ENCODE assay signal across 27 mouse cellular contexts in the genomic region with DNA sequence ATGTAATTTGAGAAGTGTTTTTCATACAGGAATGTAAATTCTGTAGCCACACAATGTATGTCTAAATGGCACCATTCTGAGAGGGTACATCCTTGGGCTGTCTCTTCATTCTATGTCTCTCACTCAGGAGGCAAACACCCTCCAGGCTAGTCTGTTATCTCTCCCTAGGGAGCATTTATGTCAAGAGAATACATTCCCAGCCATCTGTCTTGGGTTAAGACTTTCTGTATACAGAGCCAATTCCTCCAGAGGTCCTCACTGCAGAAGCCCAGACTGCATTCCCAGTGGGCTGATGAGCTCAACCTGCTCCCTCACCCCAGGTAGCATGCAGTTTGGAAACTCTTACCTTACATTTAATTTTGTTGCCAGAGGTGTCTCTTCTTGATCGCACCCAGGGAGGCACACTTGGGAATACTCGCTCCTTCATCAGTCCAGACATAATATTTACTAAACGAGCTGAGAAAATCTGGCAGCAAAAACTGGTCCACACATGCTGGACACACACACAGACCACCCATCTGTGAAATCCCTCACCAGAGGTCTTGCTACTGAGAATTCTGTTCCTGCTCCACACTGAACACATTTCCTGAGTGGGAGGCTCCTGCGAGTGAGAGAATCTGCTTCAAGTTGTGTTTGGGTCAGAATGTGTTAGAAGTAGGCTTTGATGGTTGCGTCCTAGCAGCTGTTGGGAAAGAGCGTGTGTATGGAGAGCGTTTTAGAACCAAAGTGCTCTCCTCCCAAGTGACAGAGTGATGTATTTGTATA.
A peak's percentile ranks its signal among the peaks of the same experiment; 100 is the strongest.
DNase-seq lines count a peak whose midpoint lies in the region; ATAC-seq and TF ChIP-seq lines count a peak whose summit lies in the region.
"Had no signal": no experiment of that assay in that cellular context is flagged by ENCODE, and none has a peak within 500 bp of the region (broad histone marks: within the 10 kb centered on the region; RNA-seq: fewer than 3 reads in every experiment).

No protein-coding gene starts in this region.

- no peaks in the 10 kb centered on the region for H3K36me3 ChIP-seq in embryonic facial prominence, embryonic 14.5 days (ENCODE audit: control insufficient read depth, insufficient read depth, low read length)
- H3K36me3 ChIP-seq in embryonic facial prominence, embryonic 10.5 days (replicated peaks) = no peaks in the 10 kb centered on the region
- H3K36me3 ChIP-seq in midbrain, postnatal 0 days (ENCODE audit: insufficient read depth, low read length) = no peaks in the 10 kb centered on the region
- H3K36me3 ChIP-seq in midbrain, embryonic 10.5 days = no peaks in the 10 kb centered on the region
- H3K36me3 ChIP-seq: forebrain, embryonic 10.5 days; forebrain, embryonic 15.5 days; G1E; heart, embryonic 10.5 days; hindbrain, embryonic 12.5 days; limb, embryonic 15.5 days; liver, embryonic 13.5 days; midbrain, embryonic 13.5 days had no signal

- ATAC-seq in embryonic facial prominence, embryonic 14.5 days (ENCODE audit: low read depth) = peak; percentile 9; the same call in 1 of the 2 replicates
- ATAC-seq in midbrain, postnatal 0 days (ENCODE audit: low FRiP score) = no peak
- ATAC-seq: forebrain, embryonic 15.5 days; intestine, postnatal 0 days; midbrain, embryonic 13.5 days had no signal

- 60% methylated on average over 7 of the region's 7 CpGs for WGBS in embryonic facial prominence, embryonic 14.5 days
- WGBS in embryonic facial prominence, embryonic 10.5 days = 85% methylated on average over 7 of the region's 7 CpGs
- WGBS in midbrain, postnatal 0 days = 62% methylated on average over 7 of the region's 7 CpGs
- WGBS in midbrain, embryonic 10.5 days = 89% methylated on average over 7 of the region's 7 CpGs

- no peaks in the 10 kb centered on the region for H3K9me3 ChIP-seq in embryonic facial prominence, embryonic 14.5 days (ENCODE audit: control insufficient read depth, low read length)
- no peaks in the 10 kb centered on the region for H3K9me3 ChIP-seq in embryonic facial prominence, embryonic 10.5 days
- H3K9me3 ChIP-seq in midbrain, postnatal 0 days (ENCODE audit: low read length) = no peaks in the 10 kb centered on the region
- no peaks in the 10 kb centered on the region for H3K9me3 ChIP-seq in midbrain, embryonic 10.5 days (replicated peaks)
- H3K9me3 ChIP-seq: forebrain, embryonic 10.5 days; forebrain, embryonic 15.5 days; heart, embryonic 10.5 days; hindbrain, embryonic 12.5 days; limb, embryonic 15.5 days; liver, embryonic 13.5 days; midbrain, embryonic 13.5 days had no signal

- H3K4me3 ChIP-seq in embryonic facial prominence, embryonic 14.5 days (ENCODE audit: low read depth, low read length) = no peak overlapping the region
- H3K4me3 ChIP-seq in embryonic facial prominence, embryonic 10.5 days = no peak overlapping the region
- no peak overlapping the region for H3K4me3 ChIP-seq in layer of hippocampus, adult 2 months
- H3K4me3 ChIP-seq in midbrain, postnatal 0 days (ENCODE audit: low read depth, low read length) = no peak overlapping the region
- H3K4me3 ChIP-seq in midbrain, embryonic 10.5 days = no peak overlapping the region
- H3K4me3 ChIP-seq: forebrain, embryonic 10.5 days; forebrain, embryonic 15.5 days; heart, embryonic 10.5 days; hindbrain, embryonic 12.5 days; limb, embryonic 15.5 days; liver, embryonic 13.5 days; midbrain, embryonic 13.5 days had no signal

- H3K27me3 ChIP-seq in embryonic facial prominence, embryonic 14.5 days (replicated peaks; ENCODE audit: control insufficient read depth, insufficient read depth, low read length) = no peaks in the 10 kb centered on the region
- no peaks in the 10 kb centered on the region for H3K27me3 ChIP-seq in embryonic facial prominence, embryonic 10.5 days (replicated peaks; ENCODE audit: low read depth, poor library complexity, severe bottlenecking)
- no peaks in the 10 kb centered on the region for H3K27me3 ChIP-seq in midbrain, postnatal 0 days (ENCODE audit: insufficient read depth, low read length)
- no peaks in the 10 kb centered on the region for H3K27me3 ChIP-seq in midbrain, embryonic 10.5 days (ENCODE audit: low read depth, poor library complexity, severe bottlenecking)
- H3K27me3 ChIP-seq: forebrain, embryonic 15.5 days; limb, embryonic 15.5 days; liver, embryonic 13.5 days; midbrain, embryonic 13.5 days had no signal

- no peak overlapping the region for H3K27ac ChIP-seq in embryonic facial prominence, embryonic 14.5 days (replicated peaks; ENCODE audit: low read depth, low read length)
- no peak overlapping the region for H3K27ac ChIP-seq in embryonic facial prominence, embryonic 10.5 days (replicated peaks)
- peak overlapping the region; percentile 61; the same call in 1 of the 2 replicates for H3K27ac ChIP-seq in layer of hippocampus, adult 2 months
- H3K27ac ChIP-seq in midbrain, postnatal 0 days (ENCODE audit: low read depth, low read length) = no peak overlapping the region
- H3K27ac ChIP-seq in midbrain, embryonic 10.5 days (replicated peaks) = no peak overlapping the region
- H3K27ac ChIP-seq: forebrain, embryonic 10.5 days; forebrain, embryonic 15.5 days; heart, embryonic 10.5 days; hindbrain, embryonic 12.5 days; limb, embryonic 15.5 days; liver, embryonic 13.5 days; midbrain, embryonic 13.5 days had no signal

- no peak overlapping the region for H3K9ac ChIP-seq in embryonic facial prominence, embryonic 14.5 days (ENCODE audit: low read depth, low read length)
- no peak overlapping the region for H3K9ac ChIP-seq in midbrain, postnatal 0 days (replicated peaks; ENCODE audit: low read length, poor library complexity, severe bottlenecking)
- H3K9ac ChIP-seq: forebrain, embryonic 15.5 days; hindbrain, embryonic 12.5 days; limb, embryonic 15.5 days; liver, embryonic 13.5 days; midbrain, embryonic 13.5 days had no signal

- H3K4me1 ChIP-seq in embryonic facial prominence, embryonic 14.5 days (ENCODE audit: control insufficient read depth, insufficient read depth, low read length) = no peaks in the 10 kb centered on the region
- no peaks in the 10 kb centered on the region for H3K4me1 ChIP-seq in embryonic facial prominence, embryonic 10.5 days
- 0 out of 2 replicates have a peak, but pooled peaks cover 3% of the 10 kb centered on the region for H3K4me1 ChIP-seq in midbrain, postnatal 0 days (ENCODE audit: insufficient read depth, low read length)
- H3K4me1 ChIP-seq in midbrain, embryonic 10.5 days = no peaks in the 10 kb centered on the region
- H3K4me1 ChIP-seq: forebrain, embryonic 10.5 days; forebrain, embryonic 15.5 days; heart, embryonic 10.5 days; liver, embryonic 13.5 days had no signal

- no peak for TF ChIP-seq CTCF in layer of hippocampus, adult 2 months (conservative IDR thresholded peaks at IDR 0.05)
- no peak for TF ChIP-seq CTCF in midbrain, postnatal 0 days (IDR thresholded peaks at IDR 0.05)

- H3K4me2 ChIP-seq in embryonic facial prominence, embryonic 14.5 days (ENCODE audit: low read depth, low read length) = no peak overlapping the region
- H3K4me2 ChIP-seq in midbrain, postnatal 0 days (ENCODE audit: low read depth, low read length, poor library complexity, severe bottlenecking) = no peak overlapping the region
- H3K4me2 ChIP-seq: forebrain, embryonic 15.5 days; hindbrain, embryonic 12.5 days; limb, embryonic 15.5 days; liver, embryonic 13.5 days; midbrain, embryonic 13.5 days had no signal

- DNase-seq in embryonic facial prominence, embryonic 14.5 days (ENCODE audit: low spot score) = peak; percentile 41
- DNase-seq in embryonic facial prominence, embryonic 10.5 days (ENCODE audit: low spot score) = no peak
- DNase-seq in layer of hippocampus, adult 2 months (ENCODE audit: low spot score in 2 of 2) = no peak
- no peak for DNase-seq in layer of hippocampus, adult 8-10 months (ENCODE audit: low spot score in 2 of 2)
- DNase-seq in midbrain, postnatal 0 days (ENCODE audit: low spot score) = peak; percentile 40
- DNase-seq in midbrain, embryonic 10.5 days (ENCODE audit: low spot score) = no peak
- DNase-seq in retina, embryonic 14.5 days (ENCODE audit: low spot score) = no peak
- DNase-seq: adrenal gland, adult 8-10 months; cerebellum, adult 11-12 months; gastrocnemius, postnatal 14 days; heart, postnatal 36 days; kidney, adult 9 months; kidney, postnatal 10 days; liver, embryonic 13.5 days; lung, adult 18-20 months; lung, postnatal 36 days; right cerebral cortex, adult 18-20 months; spleen, adult 18-20 months; thymus, postnatal 14 days had no signal

Comparison
In these comparisons a context has a peak if more than half of its experiments do, and no peak if none do; other contexts are left out.
1. DNase-seq: peak in embryonic facial prominence, embryonic 14.5 days (single experiment) and midbrain, postnatal 0 days (single experiment); none in embryonic facial prominence, embryonic 10.5 days (single experiment), layer of hippocampus, adult 2 months (0 of 2), layer of hippocampus, adult 8-10 months (0 of 2), midbrain, embryonic 10.5 days (single experiment) and retina, embryonic 14.5 days (single experiment).